Comparison of ENCODE assay signal across 17 mouse cellular contexts in the genomic region with DNA sequence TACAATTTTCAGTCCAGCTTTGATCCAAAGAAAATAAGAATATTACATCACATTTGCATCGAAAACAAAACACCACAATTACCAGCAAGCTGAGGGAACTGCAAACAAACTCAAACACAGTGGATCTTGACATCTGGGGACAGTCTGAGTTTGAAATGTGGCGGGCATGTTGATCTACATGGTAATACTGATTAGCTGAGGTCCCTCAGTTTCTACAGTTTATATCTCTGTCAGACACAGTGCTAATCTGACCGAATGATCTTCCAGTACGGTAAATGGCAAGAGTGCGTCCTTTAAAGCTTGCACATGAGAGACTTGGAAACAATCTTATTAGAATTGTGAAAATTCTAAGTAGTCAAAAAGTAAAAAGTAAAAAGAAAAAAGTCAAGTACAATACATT.
"Had no signal": no experiment of that assay in that cellular context is flagged by ENCODE, and none has a peak within 500 bp of the region (broad histone marks: within the 10 kb centered on the region; RNA-seq: fewer than 3 reads in every experiment).

No protein-coding gene starts in this region.

- H3K4me3 ChIP-seq: intestine, embryonic 15.5 days; layer of hippocampus, adult 2 months; limb, embryonic 13.5 days; midbrain, embryonic 10.5 days; myocyte; neural tube, embryonic 15.5 days had no signal

- ATAC-seq: intestine, embryonic 15.5 days had no signal

- H3K27me3 ChIP-seq: intestine, embryonic 15.5 days; limb, embryonic 13.5 days; neural tube, embryonic 15.5 days had no signal

- H3K9me3 ChIP-seq: intestine, embryonic 15.5 days; limb, embryonic 13.5 days; midbrain, embryonic 10.5 days; neural tube, embryonic 15.5 days had no signal

- H3K4me2 ChIP-seq: intestine, embryonic 15.5 days; limb, embryonic 13.5 days; lung, embryonic 14.5 days; neural tube, embryonic 15.5 days had no signal

- DNase-seq: kidney, adult 18-20 months; kidney, postnatal 10 days; kidney, postnatal 4 days; left cerebral cortex, postnatal 4 days; lung, embryonic 14.5 days; lung, postnatal 10 days; midbrain, embryonic 14.5 days; spleen, adult 18-20 months; thymus, adult 18-20 months; thymus, postnatal 25 days had no signal

- H3K4me1 ChIP-seq: intestine, embryonic 15.5 days; limb, embryonic 13.5 days; midbrain, embryonic 10.5 days; neural tube, embryonic 15.5 days had no signal

- H3K9ac ChIP-seq: intestine, embryonic 15.5 days; limb, embryonic 13.5 days; lung, embryonic 14.5 days; neural tube, embryonic 15.5 days had no signal

- H3K27ac ChIP-seq: intestine, embryonic 15.5 days; layer of hippocampus, adult 2 months; limb, embryonic 13.5 days; macrophage; midbrain, embryonic 10.5 days; neural tube, embryonic 15.5 days had no signal
